Mouse (Mus musculus) layer of hippocampus, adult 8-10 months (tissue): ENCODE data around the gene Fh1. TPM values are rescaled to one million over a fixed set of nuclear protein-coding genes. Genes with fewer than 3 reads are reported as not detected.

Source experiments
- DNase-seq, 2 experiments: peaks; one replicate each; pipeline ENCODE4 v3.0.0; 2022; ENCODE audit warnings: low spot score in 2 of 2
- total RNA-seq, 4 experiments: library from RNA; stranded (reverse); gene quantifications; 2 replicates each; pipeline ENCODE4 v1.2.4; 2022

Fh1 gene
- 10 to 100 TPM; 65.4 to 82.2 (median 76.7) TPM for total RNA-seq

GRCm38 (mm10) chr1:175625257-175625879 is at the start of gene Fh1:
Gene Fh1, minus strand, starts transcription at chr1:175625635.
- DNase-seq, result peak; percentile 96

DNA sequence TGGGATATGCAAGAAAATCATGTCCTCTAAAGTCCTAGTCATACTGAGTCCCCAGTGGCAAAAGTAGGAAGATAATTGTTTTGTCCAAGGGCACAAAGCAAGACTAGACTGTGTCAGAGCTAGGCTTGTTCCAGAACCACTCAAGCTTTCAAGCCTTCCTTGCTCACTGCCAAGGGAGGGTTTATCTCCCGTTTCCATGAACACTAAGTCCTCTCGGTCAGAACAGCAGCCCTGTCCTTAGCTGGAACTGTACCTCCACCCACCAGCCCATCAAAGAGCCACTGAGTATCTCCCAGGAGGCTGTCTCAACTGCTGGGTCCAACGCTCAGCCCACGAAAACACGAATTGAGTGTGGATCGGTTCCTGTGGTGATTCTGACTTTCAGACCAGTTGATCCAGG is 49.7 kb upstream of the Fh1 start:
- no peak for DNase-seq

DNA sequence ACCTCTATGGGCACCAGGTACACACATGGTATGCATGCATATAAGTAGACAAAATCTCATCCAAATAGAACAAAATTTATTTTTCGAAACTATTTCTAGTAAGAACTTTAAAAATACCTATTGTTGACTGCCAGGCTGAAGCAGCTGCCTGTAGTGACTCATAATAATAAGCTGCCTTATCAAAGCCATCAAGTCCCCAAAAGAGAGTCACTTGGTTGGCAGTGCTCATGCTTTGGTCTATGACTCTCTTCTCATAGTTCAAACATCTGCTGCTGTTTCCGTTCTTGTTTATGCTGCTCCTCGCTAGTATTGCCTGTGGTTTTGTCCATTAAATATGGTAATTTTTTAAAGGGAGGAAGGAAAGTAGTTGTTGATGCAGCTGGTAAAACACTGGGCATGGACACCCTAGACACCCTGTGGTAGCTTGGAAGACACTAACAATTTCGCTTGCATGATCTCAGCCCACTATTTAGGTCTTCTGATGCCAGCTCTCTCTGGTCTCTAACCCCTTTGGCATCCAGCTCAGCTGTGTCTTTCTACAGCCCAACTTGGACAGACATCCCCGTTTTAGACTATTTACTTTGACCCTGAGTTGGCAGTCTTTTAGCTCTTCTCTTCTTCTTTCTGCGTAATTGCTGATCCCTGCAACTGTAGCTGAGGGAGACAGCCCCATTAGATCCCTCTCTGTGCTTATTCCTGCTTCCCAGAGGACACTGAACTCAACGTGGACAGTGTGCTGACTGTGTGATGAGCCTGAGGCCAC is 48.3 kb upstream of the Fh1 start:
- no peak for DNase-seq

DNA sequence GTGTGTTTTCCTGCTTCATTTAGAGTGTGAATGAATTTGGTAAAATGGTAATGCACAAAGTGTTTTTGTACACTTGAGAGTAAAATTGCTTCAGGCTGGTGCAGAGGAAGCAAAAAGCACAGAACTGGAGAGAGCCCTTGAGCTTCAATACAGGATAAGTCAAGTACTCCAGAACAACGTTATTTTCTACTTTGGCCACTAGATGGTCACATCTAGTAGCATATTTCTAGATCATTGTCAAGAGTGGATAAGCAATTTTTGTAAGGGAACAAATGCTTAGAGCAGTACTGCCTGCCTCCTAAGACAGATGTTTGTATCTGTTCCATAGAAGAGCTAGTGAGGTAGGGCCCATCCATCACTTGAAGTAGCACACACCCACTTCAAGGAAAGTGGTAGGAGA is 46.2 kb upstream of the Fh1 start:
- DNase-seq, result no peak

DNA sequence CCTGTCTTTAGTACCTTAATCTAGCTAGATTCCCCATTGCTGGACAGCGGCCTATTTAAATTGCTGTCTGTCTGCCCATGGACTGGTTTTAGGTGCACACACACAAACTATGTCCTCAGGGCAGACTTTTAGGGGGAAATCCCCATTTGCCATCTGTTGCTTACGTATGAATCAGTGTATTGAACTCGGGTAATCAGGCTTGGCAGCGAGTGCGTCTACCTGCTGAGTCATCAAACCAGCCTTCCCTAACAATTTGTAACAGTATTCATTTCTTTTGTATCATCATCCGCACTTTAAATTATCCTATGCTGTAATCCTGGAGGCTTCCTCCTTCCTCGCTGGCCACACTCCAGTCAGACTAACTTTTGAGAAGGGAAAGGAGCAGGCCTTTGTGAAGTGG is 44.6 kb upstream of the Fh1 start:
- DNase-seq, result no peak

- no peak for DNase-seq
These were observed 44.0 kb upstream of the Fh1 start for GRCm38 (mm10) chr1:175669456-175669855.

GRCm38 (mm10) chr1:175668666-175669405 is 43.4 kb upstream of the Fh1 start:
- peak in 1 of 2 experiments; percentile 18 for DNase-seq

DNA sequence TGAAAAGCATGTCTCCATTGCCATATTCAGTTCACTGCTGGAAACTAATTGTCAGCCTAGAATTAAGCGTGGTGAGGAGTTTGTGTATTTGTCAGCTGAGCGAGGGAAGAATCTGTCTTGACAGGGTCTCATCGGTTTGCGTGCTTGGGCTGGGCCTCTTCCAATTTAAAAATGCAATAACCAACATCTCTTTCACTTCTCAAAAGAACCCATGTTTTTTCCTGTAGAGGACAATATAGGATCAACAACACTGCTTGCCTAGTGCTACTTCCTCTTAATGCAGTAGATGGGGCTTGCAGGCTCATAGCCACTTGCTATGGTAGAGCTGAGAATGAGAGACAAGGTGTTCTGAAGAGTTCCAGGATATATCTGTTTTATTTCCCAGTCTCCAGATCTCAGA is 34.5 kb upstream of the Fh1 start:
- DNase-seq, result no peak

DNA sequence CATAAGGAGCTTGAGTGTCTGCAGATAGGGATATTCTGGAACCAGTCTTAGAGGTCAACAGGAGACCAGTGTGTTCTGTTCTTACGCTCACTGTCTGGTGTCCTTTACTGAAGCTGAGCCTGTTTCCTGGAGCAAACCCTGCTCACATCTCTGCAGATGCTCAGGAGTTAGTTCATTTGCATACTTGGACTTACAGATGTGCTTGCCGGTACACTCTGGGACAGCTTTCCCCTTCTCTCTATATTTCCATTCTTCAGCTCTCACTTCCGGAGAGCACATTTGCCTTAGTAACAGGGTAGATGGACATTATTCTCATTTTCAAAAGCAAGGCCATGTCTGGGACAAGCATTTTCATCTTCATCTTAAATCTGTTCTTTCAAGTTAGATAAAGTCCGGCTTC is 23.2 kb upstream of the Fh1 start:
- no peak for DNase-seq

GRCm38 (mm10) chr1:175646952-175647351 is 21.5 kb upstream of the Fh1 start:
- no peak for DNase-seq

DNA sequence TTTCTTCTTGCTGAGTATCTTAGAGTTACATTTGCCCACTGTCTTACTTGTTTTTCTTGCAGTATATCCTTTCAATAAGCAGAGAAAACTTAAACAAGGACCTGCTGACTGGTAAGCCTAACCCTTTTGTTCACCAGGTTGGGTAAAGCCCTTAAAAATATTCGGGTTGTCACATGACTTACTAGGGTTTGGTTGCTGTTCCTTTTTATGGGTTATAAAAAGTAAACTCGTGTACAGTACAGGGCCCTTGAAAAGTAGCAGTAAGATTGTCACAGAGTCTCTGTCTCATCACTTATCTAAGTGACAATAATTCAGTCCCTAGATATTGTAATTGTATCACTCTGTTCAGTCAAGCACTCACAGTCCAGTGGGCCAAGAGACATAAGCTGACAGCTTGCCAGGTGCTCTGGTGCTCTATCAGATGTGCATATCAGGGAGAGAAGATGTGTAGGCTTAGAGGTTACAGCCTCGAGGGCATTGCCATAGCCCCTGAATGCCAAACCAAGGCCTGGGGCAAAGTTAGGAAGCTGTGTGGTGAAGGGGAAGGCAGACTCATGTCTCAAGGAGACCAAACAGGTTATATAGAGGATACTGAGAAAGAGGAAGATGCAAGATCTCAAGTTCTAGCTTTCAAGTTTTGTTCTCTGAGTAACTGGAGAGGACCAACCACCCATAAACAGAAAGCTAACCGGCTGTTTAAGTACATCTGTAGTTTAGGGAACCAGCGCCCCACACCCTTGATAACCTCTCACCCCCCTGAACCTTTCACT is 18.2 kb upstream of the Fh1 start:
- DNase-seq, result no peak

GRCm38 (mm10) chr1:175640435-175641150 is 15.2 kb upstream of the Fh1 start:
- no peak for DNase-seq

DNA sequence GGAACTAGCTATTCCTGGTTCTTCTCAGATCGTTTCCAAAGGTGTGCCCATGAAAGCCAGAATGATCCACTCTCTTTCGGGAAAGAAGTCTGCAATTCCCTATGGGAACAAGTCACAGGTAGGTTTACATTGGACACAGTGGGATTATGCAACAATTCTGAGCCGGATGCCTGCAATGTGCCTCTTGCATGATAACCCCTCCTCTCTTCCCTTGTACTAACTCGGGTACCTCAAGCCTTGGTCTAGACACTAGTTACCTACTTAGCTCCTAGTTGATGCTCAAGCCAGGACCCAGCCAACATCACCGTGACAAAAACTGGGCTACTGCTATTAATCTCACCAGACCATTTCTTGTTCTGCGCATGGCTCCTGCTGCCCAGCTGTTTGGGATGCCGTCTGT is 13.6 kb upstream of the Fh1 start:
- DNase-seq, result no peak

- no peak for DNase-seq
These were observed 12.2 kb upstream of the Fh1 start for GRCm38 (mm10) chr1:175637677-175638076.

- no peak for DNase-seq
These were observed 7.0 kb upstream of the Fh1 start for GRCm38 (mm10) chr1:175632470-175632869.

DNA sequence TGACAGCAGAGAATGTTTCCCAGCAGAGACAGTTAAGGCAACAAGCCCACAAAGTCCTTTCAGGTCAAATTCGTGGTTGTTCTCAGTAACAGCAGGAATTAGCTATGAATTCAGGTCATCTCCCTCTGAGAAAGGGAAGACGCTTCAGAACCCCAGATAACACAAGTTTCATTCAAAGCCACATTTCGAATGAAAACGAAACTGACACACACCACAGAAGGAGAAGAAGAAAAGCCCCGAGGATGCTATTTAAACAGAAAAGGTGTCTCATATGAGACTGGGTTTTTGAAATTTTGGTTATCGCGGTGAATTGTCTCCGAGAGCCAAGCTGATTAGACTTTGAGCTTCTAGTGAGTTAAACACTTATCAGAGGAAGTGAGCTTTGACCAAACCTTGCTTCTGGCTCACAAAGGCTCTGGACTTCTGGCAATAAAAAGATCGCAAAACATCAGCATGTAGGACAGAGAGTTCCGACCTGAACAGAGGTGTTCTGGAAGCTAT is 6.3 kb upstream of the Fh1 start:
- DNase-seq, result no peak

- DNase-seq, result no peak
These were observed 5.6 kb upstream of the Fh1 start for GRCm38 (mm10) chr1:175631080-175631479.

DNA sequence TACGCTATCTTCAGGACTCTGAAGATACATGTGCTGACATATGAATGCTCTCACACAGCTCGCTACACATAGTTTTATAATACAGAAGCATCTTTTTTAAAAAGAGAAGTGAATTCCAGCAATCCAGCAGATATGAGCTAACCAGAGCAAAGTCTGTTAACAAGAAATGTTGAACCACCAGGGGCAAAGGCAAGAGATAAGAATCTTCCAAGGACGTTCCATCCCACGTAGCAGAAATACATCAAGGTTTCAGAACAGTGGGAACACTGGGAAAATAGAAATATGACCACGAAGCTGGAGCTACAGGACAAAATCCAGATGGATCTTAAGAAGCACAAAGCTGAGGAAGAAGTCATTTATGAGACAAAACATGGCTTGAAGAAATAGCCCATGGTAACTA is 4.9 kb upstream of the Fh1 start:
- no peak for DNase-seq

GRCm38 (mm10) chr1:175629248-175629647 is 3.8 kb upstream of the Fh1 start:
- DNase-seq, result no peak

DNA sequence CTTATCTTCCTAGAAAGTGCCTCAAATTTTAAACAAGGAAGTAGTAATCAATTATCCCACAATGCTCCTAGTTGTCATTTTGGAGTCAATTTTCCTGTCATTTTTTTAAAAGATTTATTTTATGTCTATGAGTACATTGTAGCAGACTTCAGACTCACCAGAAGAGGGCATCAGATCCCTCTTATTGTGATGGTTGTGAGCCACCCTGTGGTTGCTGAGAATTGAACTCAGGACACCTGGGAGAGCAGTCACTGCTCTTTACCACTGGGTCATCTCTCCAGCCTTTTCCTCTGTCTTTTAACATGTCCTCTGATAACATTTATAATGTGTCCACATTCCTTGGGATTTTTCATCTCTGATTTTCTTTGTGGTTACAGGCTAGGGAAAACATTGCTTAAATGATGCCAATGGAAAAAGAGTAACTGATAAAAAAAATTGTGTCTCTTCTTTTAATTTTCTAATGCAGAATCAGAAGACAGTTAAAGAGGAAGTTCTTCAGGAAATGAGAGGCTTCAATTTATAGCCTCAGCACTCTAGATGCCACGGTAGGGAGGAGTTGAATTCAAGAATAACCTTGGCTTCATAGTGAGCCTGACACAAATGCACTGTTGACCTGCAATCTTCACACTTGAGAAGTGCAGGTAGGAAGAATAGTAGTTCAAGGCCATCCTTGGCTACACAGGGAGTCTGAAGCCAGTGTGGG is 706 bp upstream of the Fh1 start:
- DNase-seq, result no peak
